Mouse (Mus musculus) MEL (cell line): Measurements from ENCODE around the gene Hebp2. TPM values are rescaled to one million over a fixed set of nuclear protein-coding genes. Genes with fewer than 3 reads are reported as not detected.

ENCODE experiments used
- DNase-seq: peaks from one replicate; pipeline ENCODE4 v3.0.0; 2011; ENCODE audit warnings: low read depth, low spot score
- H3K27ac ChIP-seq: 2 replicates; pipeline ENCODE4 v1.5.1; 2012; ENCODE audit warnings: low read depth, mild to moderate bottlenecking, control low read depth, low read length, moderate library complexity; ENCODE audit not compliant: control insufficient read depth
- H3K27me3 ChIP-seq, 2 experiments: fragments of 150-350 bp in 1 of 2; sonication (generic) in 1 of 2; 2 replicates each; pipeline ENCODE4 v1.6.1; 2012; ENCODE audit warnings: low read length in 2 of 2, mild to moderate bottlenecking in 2 of 2, improper control_type of control experiment in 1 of 2, moderate library complexity in 1 of 2; ENCODE audit not compliant: insufficient read depth in 2 of 2, control insufficient read depth in 1 of 2
- H3K36me3 ChIP-seq, 2 experiments: 2 replicates each; pipeline ENCODE4 v1.6.1; 2012 to 2014; ENCODE audit warnings: low read length in 2 of 2, improper control_type of control experiment in 1 of 2, inconsistent platforms in 1 of 2, mild to moderate bottlenecking in 1 of 2; ENCODE audit not compliant: insufficient read depth in 2 of 2, control insufficient read depth in 1 of 2
- H3K4me1 ChIP-seq, 2 experiments: fragments of 150-350 bp in 1 of 2; sonication (generic) in 1 of 2; 2 replicates each; pipeline ENCODE4 v1.6.1; 2012; ENCODE audit warnings: low read length in 2 of 2, improper control_type of control experiment in 1 of 2, mild to moderate bottlenecking in 1 of 2; ENCODE audit not compliant: insufficient read depth in 2 of 2, control insufficient read depth in 1 of 2
- H3K4me3 ChIP-seq, 2 experiments: fragments of 150-350 bp in 1 of 2; sonication (generic) in 1 of 2; 2 replicates each; pipeline ENCODE4 v1.5.1; 2012; ENCODE audit warnings: low read depth in 2 of 2, low read length in 2 of 2, mild to moderate bottlenecking in 2 of 2, moderate library complexity in 2 of 2, control low read depth in 1 of 2, improper control_type of control experiment in 1 of 2; ENCODE audit not compliant: control insufficient read depth in 1 of 2, insufficient read depth in 1 of 2
- H3K79me2 ChIP-seq: 2 replicates; pipeline ENCODE4 v1.6.1; 2012; ENCODE audit warnings: mild to moderate bottlenecking, low read length, moderate library complexity; ENCODE audit not compliant: control insufficient read depth, poor library complexity, insufficient read depth
- H3K9ac ChIP-seq: 2 replicates; pipeline ENCODE4 v1.6.1; 2012; ENCODE audit warnings: low read depth, mild to moderate bottlenecking, control low read depth, low read length, moderate library complexity; ENCODE audit not compliant: control insufficient read depth, poor library complexity, severe bottlenecking
- H3K9me3 ChIP-seq: fragments of 150-350 bp; sonication (generic); replicated peaks from 2 replicates; pipeline ENCODE4 v1.6.1; 2012; ENCODE audit warnings: mild to moderate bottlenecking, low read length, improper control_type of control experiment, moderate library complexity; ENCODE audit not compliant: insufficient read depth
- CTCF ChIP-seq, 3 experiments: IDR thresholded peaks in 2 of 3; conservative IDR thresholded peaks in 1 of 3; 2 replicates each; pipeline ENCODE4 v1.5.1; 2011 to 2012; ENCODE audit warnings: low read length in 3 of 3, low read depth in 2 of 3, mild to moderate bottlenecking in 2 of 3, improper control_type of control experiment in 1 of 3, inconsistent platforms in 1 of 3, mixed read lengths in 1 of 3, moderate library complexity in 1 of 3; ENCODE audit not compliant: control insufficient read depth in 1 of 3, insufficient read depth in 1 of 3, poor library complexity in 1 of 3, severe bottlenecking in 1 of 3
- ELF1 ChIP-seq: IDR thresholded peaks from 2 replicates; pipeline ENCODE4 v1.6.1; 2014; ENCODE audit warnings: low read depth, mild to moderate bottlenecking, inconsistent platforms, low read length, improper control_type of control experiment, moderate library complexity
- EP300 ChIP-seq, 2 experiments: IDR thresholded peaks; 2 replicates each; pipeline ENCODE4 v1.6.1; 2011; ENCODE audit warnings: improper control_type of control experiment in 2 of 2, low read length in 2 of 2, low read depth in 1 of 2, mild to moderate bottlenecking in 1 of 2
- GATA1 ChIP-seq: IDR thresholded peaks from 2 replicates; pipeline ENCODE4 v1.6.1; 2011; ENCODE audit warnings: low read depth, low read length, improper control_type of control experiment
- MAFK ChIP-seq: IDR thresholded peaks from 2 replicates; pipeline ENCODE4 v1.6.1; 2011; ENCODE audit warnings: low read depth, mild to moderate bottlenecking, low read length, improper control_type of control experiment, borderline replicate concordance
- MAX ChIP-seq: IDR thresholded peaks from 2 replicates; pipeline ENCODE4 v1.6.1; 2011; ENCODE audit warnings: low read length, improper control_type of control experiment
- MAZ ChIP-seq: IDR thresholded peaks from 2 replicates; pipeline ENCODE4 v1.6.1; 2012; ENCODE audit warnings: low read depth, mild to moderate bottlenecking, inconsistent platforms, low read length, improper control_type of control experiment
- MEF2A ChIP-seq: IDR thresholded peaks from 2 replicates; pipeline ENCODE4 v1.6.1; 2014; ENCODE audit warnings: low read depth, mild to moderate bottlenecking, inconsistent platforms, low read length, improper control_type of control experiment; ENCODE audit not compliant: poor library complexity, insufficient replicate concordance, severe bottlenecking; ENCODE audit errors: extremely low read depth
- POLR2A ChIP-seq, 2 experiments: IDR thresholded peaks; 2 replicates each; pipeline ENCODE4 v1.6.1; 2011 to 2012; ENCODE audit warnings: low read length in 2 of 2, mild to moderate bottlenecking in 2 of 2, control low read depth in 1 of 2, improper control_type of control experiment in 1 of 2, low read depth in 1 of 2, moderate library complexity in 1 of 2; ENCODE audit not compliant: control insufficient read depth in 1 of 2, insufficient read depth in 1 of 2, poor library complexity in 1 of 2
- POLR2AphosphoS5 ChIP-seq: IDR thresholded peaks from 2 replicates; pipeline ENCODE4 v1.6.1; 2012; ENCODE audit warnings: low read depth, borderline replicate concordance, mild to moderate bottlenecking, inconsistent platforms, low read length, moderate library complexity, mixed read lengths
- RAD21 ChIP-seq: IDR thresholded peaks from 2 replicates; pipeline ENCODE4 v1.6.1; 2011; ENCODE audit warnings: mild to moderate bottlenecking, low read depth, low read length, improper control_type of control experiment
- SMC3 ChIP-seq: IDR thresholded peaks from 2 replicates; pipeline ENCODE4 v1.6.1; 2011; ENCODE audit warnings: low read depth, low read length, improper control_type of control experiment
- TBP ChIP-seq: IDR thresholded peaks from 2 replicates; pipeline ENCODE4 v1.8.0; 2011; ENCODE audit warnings: low read depth, low read length, improper control_type of control experiment
- ZC3H11A ChIP-seq: IDR thresholded peaks from 2 replicates; pipeline ENCODE4 v1.6.1; 2012; ENCODE audit warnings: low read depth, mild to moderate bottlenecking, inconsistent platforms, low read length, improper control_type of control experiment
- ZNF384 ChIP-seq: IDR thresholded peaks from 2 replicates; pipeline ENCODE4 v1.6.1; 2012; ENCODE audit warnings: low read depth, mild to moderate bottlenecking, inconsistent platforms, low read length, improper control_type of control experiment
- polyA plus RNA-seq, 2 experiments: library from polyadenylated mRNA; stranded (reverse) in 1 of 2; unstranded in 1 of 2; fragments of >175 nt in 1 of 2; fragments of >200 nt in 1 of 2; gene quantifications; 2 replicates each; pipeline versions ENCODE4 v1.2.1 to v1.2.4; 2012; ENCODE audit warnings: low replicate concordance in 2 of 2, low read depth in 1 of 2; ENCODE audit not compliant: insufficient read length in 2 of 2, insufficient read depth in 1 of 2, missing spikeins in 1 of 2
- total RNA-seq: library from RNA; depleted of rRNA; stranded (reverse); fragments of 300-350 nt; gene quantifications from 2 replicates; pipeline ENCODE4 v1.2.3, GENCODE M21; 2012

The Hebp2 gene
- total and polyA plus RNA-seq, 3 experiments: not detected

GRCm38 (mm10) chr10:18529177-18529576 lies 16.7 kb downstream of the Hebp2 start:
- H3K4me1 ChIP-seq: no peaks in the 10 kb centered on the region
- H3K9me3 ChIP-seq: no peaks in the 10 kb centered on the region
- no peaks in the 10 kb centered on the region for H3K79me2 ChIP-seq
- DNase-seq: no peak
- no peak overlapping the region for H3K27ac ChIP-seq
- H3K27me3 ChIP-seq: no peaks in the 10 kb centered on the region
- TF ChIP-seq TBP (no peak), MEF2A (no peak), GATA1 (no peak), MAX (no peak), EP300 (IDR thresholded peaks at IDR 0.05; ENCODE audit: low read depth in 1 of 2, low read length in 2 of 2) (no peak), CTCF (IDR thresholded peaks at IDR 0.05 in 2 of 3, conservative IDR thresholded peaks at IDR 0.05 in 1 of 3; ENCODE audit: control insufficient read depth in 1 of 3, insufficient read depth in 1 of 3, low read depth in 2 of 3, low read length in 3 of 3, poor library complexity in 1 of 3, severe bottlenecking in 1 of 3) (no peak), POLR2AphosphoS5 (no peak), ZNF384 (no peak)
- no peak overlapping the region for H3K9ac ChIP-seq
- no peaks in the 10 kb centered on the region for H3K36me3 ChIP-seq
- H3K4me3 ChIP-seq: no peak overlapping the region

GRCm38 (mm10) chr10:18528475-18528874 lies 17.4 kb downstream of the Hebp2 start:
- no peak overlapping the region for H3K9ac ChIP-seq

GRCm38 (mm10) chr10:18527766-18528165 lies 18.1 kb downstream of the Hebp2 start:
- Histone ChIP-seq H3K27me3 (no peaks in the 10 kb centered on the region), H3K9ac (no peak overlapping the region), H3K36me3 (no peaks in the 10 kb centered on the region), H3K4me1 (no peaks in the 10 kb centered on the region), H3K9me3 (no peaks in the 10 kb centered on the region), H3K79me2 (no peaks in the 10 kb centered on the region), H3K27ac (no peak overlapping the region), H3K4me3 (no peak overlapping the region)
- no peak for DNase-seq
- TF ChIP-seq MAFK (no peak), MAZ (no peak)

More at GRCm38 (mm10) chr10:18528475-18528874, 17.4 kb downstream of the Hebp2 start:
- no peak overlapping the region for H3K4me3 ChIP-seq
- H3K9me3 ChIP-seq: no peaks in the 10 kb centered on the region
- no peaks in the 10 kb centered on the region for H3K4me1 ChIP-seq
- no peak overlapping the region for H3K27ac ChIP-seq
- no peaks in the 10 kb centered on the region for H3K36me3 ChIP-seq
- TF ChIP-seq MAZ (no peak), ELF1 (no peak), SMC3 (peak; percentile 53), CTCF (IDR thresholded peaks at IDR 0.05 in 2 of 3, conservative IDR thresholded peaks at IDR 0.05 in 1 of 3; ENCODE audit: control insufficient read depth in 1 of 3, insufficient read depth in 1 of 3, low read depth in 2 of 3, low read length in 3 of 3, poor library complexity in 1 of 3, severe bottlenecking in 1 of 3) (peak in 2 of 3 experiments; percentile 40 to 48; a peak in 3 of 6 replicates), ZC3H11A (peak; percentile 40), RAD21 (peak; percentile 42), POLR2A (IDR thresholded peaks at IDR 0.05; ENCODE audit: control insufficient read depth in 1 of 2, insufficient read depth in 1 of 2, low read depth in 1 of 2, low read length in 2 of 2, poor library complexity in 1 of 2) (no peak)
- H3K27me3 ChIP-seq: no peaks in the 10 kb centered on the region
- DNase-seq: peak; percentile 17
- H3K79me2 ChIP-seq: no peaks in the 10 kb centered on the region
